Mouse (Mus musculus) left cerebral cortex, adult 8-10 months (tissue): ENCODE measurements at regions not wholly inside any gene's neighbourhood (a gene's known extent, or its start where the extent isn't known, plus 50 kb on each side); places are given as distances from the start of the nearest gene placed in this dataset.
A peak's percentile ranks its signal among the peaks of the same experiment; 100 is the strongest.

Source experiments
- DNase-seq, 2 experiments: peaks; one replicate each; pipeline ENCODE4 v3.0.0; 2022; ENCODE audit warnings: low spot score in 2 of 2

- no peak for DNase-seq
These were observed 402.1 kb upstream of the Id4 start for GRCm38 (mm10) chr13:47858946-47859345.

GRCm38 (mm10) chr13:47860316-47860715 lies 400.7 kb upstream of the Id4 start:
- DNase-seq, result no peak

GRCm38 (mm10) chr13:47862896-47863295 lies 398.1 kb upstream of the Id4 start:
- DNase-seq, result no peak

- DNase-seq, result no peak
These were observed 392.4 kb upstream of the Id4 start for GRCm38 (mm10) chr13:47868656-47869055.

GRCm38 (mm10) chr13:47869670-47870532 lies 391.1 kb upstream of the Id4 start:
- no peak for DNase-seq

GRCm38 (mm10) chr13:47872645-47873044 lies 388.4 kb upstream of the Id4 start:
- no peak for DNase-seq

- no peak for DNase-seq
These were observed 368.5 kb upstream of the Id4 start for GRCm38 (mm10) chr13:47892569-47892968.

- peak in 1 of 2 experiments; percentile 14 for DNase-seq
These were observed 366.7 kb upstream of the Id4 start for GRCm38 (mm10) chr13:47894331-47894730.

GRCm38 (mm10) chr13:47895256-47895655 lies 365.8 kb upstream of the Id4 start:
- DNase-seq, result no peak

- DNase-seq, result no peak
These were observed 364.4 kb upstream of the Id4 start for GRCm38 (mm10) chr13:47896646-47897045.

GRCm38 (mm10) chr13:47909851-47910530 lies 351.0 kb upstream of the Id4 start:
- no peak for DNase-seq

GRCm38 (mm10) chr13:47910531-47910910 lies 350.5 kb upstream of the Id4 start:
- no peak for DNase-seq

GRCm38 (mm10) chr13:47916456-47916855 lies 344.6 kb upstream of the Id4 start:
- DNase-seq, result peak in 1 of 2 experiments; percentile 53

- DNase-seq, result no peak
These were observed 343.7 kb upstream of the Id4 start for GRCm38 (mm10) chr13:47917370-47917769.

GRCm38 (mm10) chr13:47921044-47921443 lies 340.0 kb upstream of the Id4 start:
- no peak for DNase-seq

GRCm38 (mm10) chr13:47940696-47941095 lies 320.3 kb upstream of the Id4 start:
- DNase-seq, result no peak

GRCm38 (mm10) chr13:47942368-47942787 lies 318.6 kb upstream of the Id4 start:
- peak in 1 of 2 experiments; percentile 10 for DNase-seq

GRCm38 (mm10) chr13:47943645-47944044 lies 317.4 kb upstream of the Id4 start:
- DNase-seq, result no peak

- no peak for DNase-seq
These were observed 312.7 kb upstream of the Id4 start for GRCm38 (mm10) chr13:47948098-47948865.

- no peak for DNase-seq
These were observed 310.6 kb upstream of the Id4 start for GRCm38 (mm10) chr13:47950456-47950855.

GRCm38 (mm10) chr13:47951043-47951442 lies 310.0 kb upstream of the Id4 start:
- DNase-seq, result no peak

GRCm38 (mm10) chr13:47952946-47953345 lies 308.1 kb upstream of the Id4 start:
- no peak for DNase-seq
